Mouse (Mus musculus) midbrain, postnatal 0 days (tissue): ENCODE data around the gene Ms4a6c. TPM values are rescaled to one million over a fixed set of nuclear protein-coding genes. Genes with fewer than 3 reads are reported as not detected.
"Not testable (repeated sequence)": the region's sequence is repeated elsewhere in the genome, so short reads cannot be mapped to it uniquely, and the experiment has no call there.

Source experiments
- ATAC-seq: fragments of 200-750 bp; cut with Nextera tagmentation; 2 replicates; pipeline ENCODE4 v1.8.0; 2017; ENCODE audit warnings: moderate number of reproducible peaks, mild to moderate bottlenecking, moderate TSS enrichment, moderate library complexity; ENCODE audit not compliant: low FRiP score
- DNase-seq: peaks from one replicate; pipeline ENCODE4 v3.0.0-alpha.2; 2015; ENCODE audit warnings: low spot score
- H3K27ac ChIP-seq: fragments of 300-500 bp; sonication (generic); 2 replicates; pipeline ENCODE4 v1.5.1; 2014; ENCODE audit warnings: low read depth, mild to moderate bottlenecking, low read length, mixed read lengths
- H3K27me3 ChIP-seq: fragments of 300-500 bp; sonication (generic); 2 replicates; pipeline ENCODE4 v1.6.1; 2014; ENCODE audit warnings: low read length, control low read depth, mixed read lengths; ENCODE audit not compliant: insufficient read depth
- H3K36me3 ChIP-seq: fragments of 300-500 bp; sonication (generic); 2 replicates; pipeline ENCODE4 v1.6.1; 2014; ENCODE audit warnings: low read length, control low read depth, mixed read lengths; ENCODE audit not compliant: insufficient read depth
- H3K4me1 ChIP-seq: fragments of 300-500 bp; sonication (generic); 2 replicates; pipeline ENCODE4 v1.6.1; 2014; ENCODE audit warnings: mild to moderate bottlenecking, control low read depth, antibody characterized with exemption, low read length, mixed read lengths; ENCODE audit not compliant: insufficient read depth
- H3K4me2 ChIP-seq: fragments of 300-500 bp; sonication (generic); 2 replicates; pipeline ENCODE4 v1.6.1; 2014; ENCODE audit warnings: low read depth, mild to moderate bottlenecking, low read length, mixed read lengths; ENCODE audit not compliant: poor library complexity, severe bottlenecking
- H3K4me3 ChIP-seq: fragments of 300-500 bp; sonication (generic); 2 replicates; pipeline ENCODE4 v1.5.1; 2014; ENCODE audit warnings: low read depth, mild to moderate bottlenecking, low read length, moderate library complexity
- H3K9ac ChIP-seq: fragments of 300-500 bp; sonication (generic); replicated peaks from 2 replicates; pipeline ENCODE4 v1.6.1; 2014; ENCODE audit warnings: mild to moderate bottlenecking, low read length, moderate library complexity, mixed read lengths; ENCODE audit not compliant: poor library complexity, severe bottlenecking
- H3K9me3 ChIP-seq: fragments of 300-500 bp; sonication (generic); 2 replicates; pipeline ENCODE4 v1.6.1; 2016; ENCODE audit warnings: low read length, control low read depth
- CTCF ChIP-seq: IDR thresholded peaks from 2 replicates; pipeline ENCODE4 v1.5.1; 2016; ENCODE audit warnings: antibody characterized with exemption, mild to moderate bottlenecking
- WGBS: fragments of 180-500 bp; shearing (Covaris S2); extraction: QIAGEN DNeasy Blood & Tissue Kit; methylation state at CpG from one replicate; pipeline ENCODE4 v1.1.7; 2014; 5-methylcytosine and 5-hydroxymethylcytosine counted together
- polyA plus RNA-seq: library from polyadenylated mRNA; unstranded; fragments of >200 nt; fragmentation: Nextera tagmentation; extraction: Ambion mirVana; gene quantifications from 2 replicates; pipeline ENCODE4 v1.2.1, GENCODE M21; 2015
- total RNA-seq: library from RNA; depleted of rRNA; stranded (reverse); fragments of >200 nt; gene quantifications from 2 replicates; pipeline ENCODE4 v1.2.3, GENCODE M21; 2014

The Ms4a6c gene
- total and polyA plus RNA-seq, 2 experiments from 2014 or later, result 2.1 to 4.0 TPM

DNA sequence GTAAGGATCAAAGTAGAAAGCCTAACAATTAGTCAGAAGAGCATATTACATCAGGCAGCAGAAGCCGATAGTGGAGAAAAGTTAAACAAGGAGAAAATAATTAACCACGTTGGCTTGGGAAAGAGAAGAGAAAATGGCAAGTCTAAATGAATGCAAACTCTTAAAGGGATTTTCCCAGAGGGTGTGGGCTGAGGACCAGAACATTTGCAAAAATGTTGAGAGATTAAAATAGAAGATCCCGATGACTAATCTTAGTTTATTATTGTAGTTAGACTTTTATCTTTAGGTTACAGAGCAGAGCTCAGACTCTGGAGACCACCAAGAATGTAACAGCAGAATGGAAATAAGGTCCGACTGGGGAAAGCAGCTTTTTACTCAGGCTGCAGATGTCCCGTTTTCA lies 2.7 kb upstream of the Ms4a6c start:
- TF ChIP-seq CTCF, result no peak
- no peaks in the 10 kb centered on the region for H3K4me1 ChIP-seq
- H3K4me3 ChIP-seq, result no peak overlapping the region
- no peaks in the 10 kb centered on the region for H3K9me3 ChIP-seq
- WGBS, result 71% methylated on average over 5 of the region's 5 CpGs
- no peak for ATAC-seq
- no peak overlapping the region for H3K9ac ChIP-seq
- no peak overlapping the region for H3K4me2 ChIP-seq
- no peaks in the 10 kb centered on the region for H3K36me3 ChIP-seq
- no peak for DNase-seq
- no peaks in the 10 kb centered on the region for H3K27me3 ChIP-seq
- H3K27ac ChIP-seq, result no peak overlapping the region

DNA sequence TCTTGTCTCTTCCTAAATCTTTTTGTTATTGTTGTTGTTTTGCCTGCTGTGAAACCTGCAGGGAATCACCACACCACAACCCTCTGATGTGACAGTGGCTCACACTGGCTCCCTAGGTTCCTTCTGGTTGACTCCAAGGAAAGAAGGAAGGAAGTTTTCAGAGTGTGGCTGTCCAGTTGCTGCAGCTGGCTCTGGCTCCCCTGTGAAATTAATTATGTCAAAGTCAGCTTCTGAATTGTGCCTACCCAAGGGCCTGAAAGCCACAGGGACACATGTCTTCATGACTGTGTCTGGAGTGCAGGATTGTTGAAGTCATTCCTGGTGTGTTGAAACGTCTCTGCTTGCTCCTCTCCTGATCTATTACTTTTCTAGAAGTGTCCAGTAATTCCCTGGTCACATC lies 805 bp upstream of the Ms4a6c start:
- not testable (repeated sequence) for H3K9me3 ChIP-seq, ATAC-seq, H3K4me2 ChIP-seq, H3K27ac ChIP-seq, H3K4me3 ChIP-seq, H3K27me3 ChIP-seq, H3K36me3 ChIP-seq, DNase-seq, H3K9ac ChIP-seq, H3K4me1 ChIP-seq
- WGBS, result 66% methylated on average over 1 of the region's 1 CpGs

DNA sequence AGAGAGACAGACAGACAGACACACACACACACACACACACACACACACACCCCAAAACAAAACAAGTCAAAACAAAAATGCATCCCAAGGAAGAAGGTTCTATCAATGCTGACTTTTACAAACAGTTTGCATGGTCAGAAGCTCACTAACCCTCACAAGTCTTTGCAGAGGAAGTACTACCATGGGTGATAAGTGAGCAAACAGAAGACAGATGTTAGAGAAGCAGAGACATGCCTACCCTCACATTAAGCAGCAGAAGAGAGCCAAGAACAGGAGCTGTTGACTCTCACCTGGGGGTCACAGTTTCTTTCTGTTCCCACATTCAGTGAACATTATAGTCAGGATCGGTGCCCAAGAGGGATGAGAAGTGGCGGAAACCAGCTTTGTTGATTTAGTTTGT lies 10.5 kb downstream of the Ms4a6c start:
- H3K27ac ChIP-seq, result no peak overlapping the region
- H3K4me3 ChIP-seq, result no peak overlapping the region
- 77% methylated on average over 2 of the region's 2 CpGs for WGBS
- H3K36me3 ChIP-seq, result no peaks in the 10 kb centered on the region
- ATAC-seq, result no peak
- TF ChIP-seq CTCF, result no peak
- no peaks in the 10 kb centered on the region for H3K4me1 ChIP-seq
- no peak overlapping the region for H3K9ac ChIP-seq
- no peak overlapping the region for H3K4me2 ChIP-seq
- DNase-seq, result no peak
- no peaks in the 10 kb centered on the region for H3K27me3 ChIP-seq
- no peaks in the 10 kb centered on the region for H3K9me3 ChIP-seq

DNA sequence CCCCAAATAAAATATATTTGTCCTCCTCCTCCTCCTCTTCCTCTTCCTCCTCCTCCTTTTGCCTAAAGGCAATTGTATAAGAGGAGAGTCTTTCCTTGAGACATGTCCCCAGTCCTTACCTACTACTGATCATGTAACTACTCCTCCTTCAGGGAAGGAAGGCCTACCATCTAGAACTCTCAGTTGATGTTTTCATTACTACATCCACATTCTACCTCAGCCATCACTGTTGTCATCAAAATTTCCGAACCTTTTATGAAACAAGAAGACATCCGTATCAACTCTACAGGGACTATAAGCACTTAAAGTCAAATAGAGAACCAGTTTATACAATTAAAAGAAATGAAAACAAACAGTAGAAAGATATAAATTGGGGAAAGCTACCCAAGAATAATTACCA lies 13.5 kb downstream of the Ms4a6c start:
- no peaks in the 10 kb centered on the region for H3K27me3 ChIP-seq
- ATAC-seq (no peak), DNase-seq (no peak)
- no peak for TF ChIP-seq CTCF
- no peak overlapping the region for H3K27ac ChIP-seq
- H3K4me1 ChIP-seq, result no peaks in the 10 kb centered on the region
- no peaks in the 10 kb centered on the region for H3K9me3 ChIP-seq
- no peak overlapping the region for H3K4me3 ChIP-seq
- no peak overlapping the region for H3K9ac ChIP-seq
- H3K4me2 ChIP-seq, result no peak overlapping the region
- H3K36me3 ChIP-seq, result no peaks in the 10 kb centered on the region
- 88% methylated on average over 2 of the region's 2 CpGs for WGBS

DNA sequence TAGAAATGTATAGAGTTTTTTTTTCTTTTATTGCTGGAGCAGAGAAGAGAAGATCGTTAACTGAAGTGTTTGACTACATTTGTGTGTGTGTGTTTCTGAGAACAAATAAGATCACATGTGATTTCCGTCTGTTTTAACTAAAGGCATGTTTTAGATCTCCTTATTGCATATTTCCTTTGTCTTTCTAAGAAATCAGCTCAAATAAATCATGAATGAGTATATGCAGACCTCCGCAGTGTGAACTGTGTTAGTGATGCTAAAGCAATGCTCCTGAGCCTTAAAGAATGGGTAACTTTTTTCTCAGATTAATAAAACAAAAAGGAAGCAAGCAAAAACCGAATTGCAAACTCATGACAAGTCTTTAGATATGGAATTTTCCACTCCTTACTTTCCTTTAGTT lies 14.8 kb downstream of the Ms4a6c start:
- Histone ChIP-seq H3K27me3 (no peaks in the 10 kb centered on the region), H3K9me3 (no peaks in the 10 kb centered on the region), H3K36me3 (no peaks in the 10 kb centered on the region), H3K27ac (no peak overlapping the region), H3K4me1 (no peaks in the 10 kb centered on the region), H3K9ac (no peak overlapping the region), H3K4me3 (no peak overlapping the region), H3K4me2 (no peak overlapping the region)
- TF ChIP-seq CTCF, result no peak
- DNase-seq (no peak), ATAC-seq (no peak)
- WGBS, result 80% methylated on average over 4 of the region's 4 CpGs

DNA sequence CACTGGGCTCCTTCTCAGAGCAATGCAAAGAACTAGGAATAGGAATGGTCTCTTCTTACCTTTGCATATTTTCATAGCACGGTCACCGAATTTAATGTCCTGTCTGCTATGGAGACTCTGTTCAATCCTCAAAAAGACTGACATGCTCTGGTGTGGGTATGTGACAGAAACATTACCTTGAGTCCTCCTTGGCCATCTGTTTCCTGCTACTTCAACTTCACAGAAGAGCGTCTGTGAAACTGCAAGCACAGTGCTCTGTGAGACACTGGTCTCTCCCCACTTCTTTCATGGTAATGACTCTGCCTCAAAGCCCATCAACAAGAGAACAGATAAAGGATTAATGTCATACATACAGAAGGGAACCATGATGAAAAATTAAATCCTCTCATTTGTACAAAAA lies 15.2 kb downstream of the Ms4a6c start:
- ATAC-seq, result no peak
- no peak for DNase-seq
- Histone ChIP-seq H3K27ac (no peak overlapping the region), H3K36me3 (no peaks in the 10 kb centered on the region), H3K4me1 (no peaks in the 10 kb centered on the region), H3K9me3 (no peaks in the 10 kb centered on the region), H3K4me2 (no peak overlapping the region), H3K4me3 (no peak overlapping the region), H3K27me3 (no peaks in the 10 kb centered on the region), H3K9ac (no peak overlapping the region)
- TF ChIP-seq CTCF, result no peak
- WGBS, result 81% methylated on average over 3 of the region's 3 CpGs

DNA sequence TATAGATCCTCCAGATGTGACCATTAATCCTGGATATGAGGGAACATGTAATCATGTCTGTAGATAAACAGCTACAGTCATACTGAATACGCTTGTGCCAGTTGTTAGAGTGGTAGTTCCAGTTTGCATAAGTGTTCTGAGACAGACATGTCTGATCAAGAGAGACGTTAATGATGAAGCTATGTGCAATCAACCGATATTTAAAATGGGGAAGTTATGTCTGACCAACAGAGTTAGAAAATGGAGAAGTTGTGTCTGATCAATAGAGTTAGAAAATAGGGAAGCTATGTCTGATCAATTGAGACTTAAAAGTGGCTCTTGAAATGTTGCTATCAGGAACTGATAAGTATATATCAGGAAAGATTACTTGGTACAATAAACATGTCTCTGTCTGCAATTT lies 16.1 kb downstream of the Ms4a6c start:
- DNase-seq, result no peak
- ATAC-seq, result no peak

More for the DNA sequence above, 16.1 kb downstream of the Ms4a6c start:
- Histone ChIP-seq H3K4me3 (no peak overlapping the region), H3K4me2 (no peak overlapping the region), H3K9ac (no peak overlapping the region), H3K9me3 (no peaks in the 10 kb centered on the region), H3K4me1 (no peaks in the 10 kb centered on the region), H3K27ac (no peak overlapping the region), H3K36me3 (no peaks in the 10 kb centered on the region), H3K27me3 (no peaks in the 10 kb centered on the region)
- 89% methylated on average over 3 of the region's 3 CpGs for WGBS
- TF ChIP-seq CTCF, result no peak
